Mouse (Mus musculus): ENCODE measurements around the gene Napb. TPM values are rescaled to one million over a fixed set of nuclear protein-coding genes. Genes with fewer than 3 reads are reported as not detected.

The Napb gene
- 2.3 TPM for polyA plus RNA-seq (2015; fragmentation: Illumina TruSeq; extraction: RNeasy Lipid Tissue Mini Kit (QIAGEN cat#74804); ENCODE audit: insufficient read depth, low read depth, low replicate concordance)

DNA sequence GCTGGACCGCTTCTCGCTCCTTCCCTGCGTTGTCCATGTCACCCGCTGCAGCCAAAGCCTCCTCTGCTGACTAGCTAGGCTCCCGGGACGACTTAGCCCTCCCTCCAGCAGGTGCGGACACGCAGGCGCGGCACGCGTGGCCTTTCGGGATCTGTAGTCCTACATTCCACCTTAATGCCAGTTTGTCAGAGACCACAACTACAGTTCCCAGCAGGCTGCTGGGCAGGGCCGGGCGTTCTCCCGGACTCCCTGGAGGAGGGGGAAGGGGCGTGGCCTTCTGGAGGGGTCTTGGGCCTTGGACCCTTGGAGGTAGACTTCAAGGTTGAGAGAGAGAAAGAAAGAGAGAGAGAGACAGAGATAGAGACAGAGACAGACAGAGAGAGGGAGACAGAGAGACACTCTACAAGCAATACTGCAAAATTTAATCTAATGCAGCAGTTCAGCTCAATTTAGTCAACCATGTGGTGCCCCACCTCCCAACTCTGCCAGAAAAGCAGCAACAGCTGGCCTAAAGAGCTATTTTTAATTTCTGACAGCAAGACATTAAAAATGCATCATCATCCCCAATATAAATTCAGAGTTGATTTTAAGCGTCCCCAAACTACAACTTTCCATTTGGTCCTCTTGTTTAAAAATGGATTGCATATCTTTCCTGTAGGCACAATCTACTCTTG, at the start of gene Napb:
TSS of gene Napb (minus strand) at position 141 of the 674 bp plus-strand sequence.

DNA sequence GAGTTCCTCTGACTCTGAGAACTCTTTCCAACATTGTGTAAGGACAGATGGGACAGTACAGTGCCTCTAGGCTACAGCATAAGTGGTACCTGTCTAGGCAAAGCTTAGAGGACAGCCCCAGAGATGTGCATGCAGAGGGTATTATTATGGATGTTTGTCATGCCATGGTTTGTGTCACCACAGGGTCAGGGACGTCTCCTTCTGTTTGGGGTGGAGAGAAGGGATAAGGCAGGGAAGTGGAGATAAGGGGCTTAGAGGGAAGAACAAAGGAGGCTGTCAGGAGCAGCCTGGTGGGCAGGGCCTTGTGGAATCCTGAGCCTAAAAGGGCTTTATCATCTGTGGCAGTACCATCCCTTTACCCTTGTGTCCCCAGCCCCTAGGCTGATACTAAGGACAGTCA, 49.4 kb upstream of the Napb start, which contains the start of gene 8030411F24Rik:
TSS of gene 8030411F24Rik (plus strand) at position 301 of the 400 bp plus-strand sequence.

DNA sequence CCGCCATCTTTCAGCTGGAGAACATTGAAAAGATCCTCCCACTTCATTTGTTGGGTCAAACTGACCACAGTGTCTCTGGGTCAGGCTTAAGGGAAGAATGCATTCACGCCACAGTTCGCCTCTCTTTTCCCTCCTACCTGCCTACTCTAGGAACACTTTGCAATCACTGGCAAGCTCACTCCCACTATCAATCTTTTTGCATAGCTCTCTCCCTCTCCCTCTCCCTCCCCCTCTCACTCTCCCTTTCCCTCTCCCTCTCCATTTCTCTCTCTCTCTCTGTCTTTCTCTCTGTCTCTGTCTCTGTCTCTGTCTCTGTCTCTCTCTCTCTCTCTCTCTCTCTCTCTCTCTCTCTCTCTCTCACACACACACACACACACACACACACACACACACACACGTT, 39.1 kb upstream of the Napb start, which contains the start of gene Cst11:
TSS of gene Cst11 (minus strand) at position 101 of the 400 bp plus-strand sequence.

DNA sequence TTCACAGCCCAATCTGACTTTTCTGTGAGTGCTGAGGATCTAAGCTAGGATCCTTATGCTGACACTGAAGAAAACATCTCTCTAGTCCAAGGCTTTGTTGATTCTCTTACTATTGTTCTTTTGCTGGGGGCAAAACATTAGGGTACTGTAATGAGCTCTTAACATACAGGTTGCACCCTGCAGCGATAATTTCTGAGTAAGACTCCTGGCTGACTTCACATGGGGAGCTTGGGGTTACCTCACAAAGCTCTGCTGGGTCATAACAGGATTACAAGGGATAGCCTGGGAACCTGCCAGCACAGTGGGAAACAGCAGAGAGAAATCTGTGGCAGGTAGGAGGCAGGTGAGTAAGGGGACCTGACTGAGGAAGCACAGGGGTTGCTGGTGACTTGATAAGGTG, 17.8 kb upstream of the Napb start, which contains the start of gene Cstl1:
TSS of gene Cstl1 (plus strand) at position 301 of the 400 bp plus-strand sequence.

DNA sequence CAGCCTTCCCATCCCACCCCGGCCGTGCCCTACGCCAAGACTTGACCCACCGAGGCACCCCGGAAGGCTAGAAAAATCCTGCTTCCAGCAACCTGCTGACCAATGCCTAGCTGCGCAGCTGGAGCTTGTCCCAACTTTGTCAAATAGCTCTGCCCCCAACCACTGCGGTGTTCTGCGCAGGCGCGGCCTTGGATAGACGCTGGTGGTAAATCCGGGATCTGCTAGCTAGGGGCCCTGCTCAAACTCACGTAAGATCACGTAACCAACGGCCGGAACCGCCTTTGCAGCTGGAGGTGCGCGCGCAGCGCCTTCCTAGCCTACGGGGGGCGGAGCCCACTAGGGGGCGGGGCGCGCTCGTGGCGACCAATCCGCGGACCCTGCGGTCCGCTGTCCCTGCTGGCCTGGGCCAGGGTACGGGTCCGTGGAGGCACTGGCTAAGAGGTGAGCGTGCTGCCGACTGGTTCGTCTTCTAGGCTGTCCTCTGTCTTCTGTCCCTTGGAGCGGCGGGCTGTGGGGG, 51.4 kb downstream of the Napb start, which contains the start of gene Gzf1:
TSS of gene Gzf1 (plus strand) at position 249 of the 517 bp plus-strand sequence.

DNA sequence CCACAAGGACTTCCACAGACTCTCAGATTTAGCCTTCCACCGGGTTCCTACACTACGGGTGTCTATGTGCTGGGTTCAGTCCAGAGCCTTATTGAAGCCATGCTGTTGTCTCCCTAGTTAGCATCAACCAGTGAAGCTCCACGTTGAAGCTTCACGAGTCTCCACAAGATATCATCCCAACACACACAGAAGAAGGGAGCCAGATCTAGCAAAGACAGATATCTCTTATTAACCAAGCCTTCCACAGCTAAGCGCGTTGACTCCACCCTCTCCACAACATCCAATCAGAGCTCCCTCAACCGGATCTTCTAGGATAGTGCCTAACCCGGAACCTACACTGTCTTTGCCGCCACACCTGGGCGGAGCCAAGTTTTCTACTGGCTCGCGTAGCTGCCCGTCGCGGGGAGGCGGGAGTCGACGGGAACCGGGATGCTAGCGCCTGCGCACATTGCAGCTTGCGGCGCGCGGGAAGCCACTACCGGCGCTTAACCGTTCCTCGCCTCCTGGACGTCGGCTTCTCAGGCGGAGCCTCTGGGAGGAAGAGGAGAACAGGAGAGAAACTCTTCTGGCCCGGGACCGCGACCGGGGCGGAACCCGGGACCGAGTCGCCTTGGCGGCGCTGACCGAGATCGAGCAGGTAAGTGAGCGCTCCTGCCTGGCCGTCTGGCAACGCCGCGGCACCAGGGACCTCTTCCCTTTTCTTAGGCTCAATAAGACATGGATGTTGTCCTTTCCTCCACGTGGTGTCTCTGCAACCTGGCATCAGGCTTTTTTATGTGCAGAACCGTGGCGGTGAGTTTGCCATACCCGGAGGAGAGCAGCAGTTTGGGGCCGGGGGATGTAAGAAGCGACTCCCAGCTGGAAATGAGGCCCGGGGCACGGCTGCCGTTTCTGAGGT, 59.8 kb downstream of the Napb start, which contains the start of gene Nxt1:
TSS of gene Nxt1 (plus strand) at position 403 of the 898 bp plus-strand sequence.

Other genes with a start within 250 kb of the Napb start
- 2.8 TPM for gene Nxt1, start 59.9 kb downstream of the Napb start, polyA plus RNA-seq (2015; fragmentation: Illumina TruSeq; extraction: RNeasy Lipid Tissue Mini Kit (QIAGEN cat#74804); ENCODE audit: insufficient read depth, low read depth, low replicate concordance)
- gene Gzf1, start 51.4 kb downstream of the Napb start, polyA plus RNA-seq (2015; fragmentation: Illumina TruSeq; extraction: RNeasy Lipid Tissue Mini Kit (QIAGEN cat#74804); ENCODE audit: insufficient read depth, low read depth, low replicate concordance) = 3.0 TPM
- gene Cstl1, start 17.9 kb upstream of the Napb start, polyA plus RNA-seq (2015; fragmentation: Illumina TruSeq; extraction: RNeasy Lipid Tissue Mini Kit (QIAGEN cat#74804); ENCODE audit: insufficient read depth, low read depth, low replicate concordance) = not detected
- not detected for gene Cst11, start 39.0 kb upstream of the Napb start, polyA plus RNA-seq (2015; fragmentation: Illumina TruSeq; extraction: RNeasy Lipid Tissue Mini Kit (QIAGEN cat#74804); ENCODE audit: insufficient read depth, low read depth, low replicate concordance)
- gene 8030411F24Rik, start 49.5 kb upstream of the Napb start, polyA plus RNA-seq (2015; fragmentation: Illumina TruSeq; extraction: RNeasy Lipid Tissue Mini Kit (QIAGEN cat#74804); ENCODE audit: insufficient read depth, low read depth, low replicate concordance) = not detected
- gene Cst12, start 56.9 kb upstream of the Napb start, polyA plus RNA-seq (2015; fragmentation: Illumina TruSeq; extraction: RNeasy Lipid Tissue Mini Kit (QIAGEN cat#74804); ENCODE audit: insufficient read depth, low read depth, low replicate concordance) = not detected
- not detected for gene Cst8, start 66.3 kb upstream of the Napb start, polyA plus RNA-seq (2015; fragmentation: Illumina TruSeq; extraction: RNeasy Lipid Tissue Mini Kit (QIAGEN cat#74804); ENCODE audit: insufficient read depth, low read depth, low replicate concordance)
- gene Cst13, start 87.6 kb upstream of the Napb start, polyA plus RNA-seq (2015; fragmentation: Illumina TruSeq; extraction: RNeasy Lipid Tissue Mini Kit (QIAGEN cat#74804); ENCODE audit: insufficient read depth, low read depth, low replicate concordance) = not detected
- not detected for gene Cst9, start 102.7 kb upstream of the Napb start, polyA plus RNA-seq (2015; fragmentation: Illumina TruSeq; extraction: RNeasy Lipid Tissue Mini Kit (QIAGEN cat#74804); ENCODE audit: insufficient read depth, low read depth, low replicate concordance)
- not detected for gene 9230104L09Rik, start 132.6 kb upstream of the Napb start, polyA plus RNA-seq (2015; fragmentation: Illumina TruSeq; extraction: RNeasy Lipid Tissue Mini Kit (QIAGEN cat#74804); ENCODE audit: insufficient read depth, low read depth, low replicate concordance)
- gene Cst3, start 143.2 kb upstream of the Napb start, polyA plus RNA-seq (2015; fragmentation: Illumina TruSeq; extraction: RNeasy Lipid Tissue Mini Kit (QIAGEN cat#74804); ENCODE audit: insufficient read depth, low read depth, low replicate concordance) = 359 TPM